22 mouse cellular contexts compared by ENCODE assay signal in genomic region chr4:153063402-153063801, GRCm38 (mm10).
DNase-seq lines count a peak whose midpoint lies in the region; ATAC-seq and TF ChIP-seq lines count a peak whose summit lies in the region.
"Had no signal": no experiment of that assay in that cellular context is flagged by ENCODE, and none has a peak within 500 bp of the region (broad histone marks: within the 10 kb centered on the region; RNA-seq: fewer than 3 reads in every experiment).

No protein-coding gene starts in this region.

- H3K9me3 ChIP-seq in hindbrain, embryonic 11.5 days (ENCODE audit: control insufficient read depth, low read length), result no peaks in the 10 kb centered on the region
- no peaks in the 10 kb centered on the region for H3K9me3 ChIP-seq in hindbrain, postnatal 0 days (ENCODE audit: low read length)
- H3K9me3 ChIP-seq in kidney, embryonic 15.5 days (replicated peaks), result no peaks in the 10 kb centered on the region; the same call in 1 of the 2 replicates
- H3K9me3 ChIP-seq in neural tube, embryonic 11.5 days (ENCODE audit: control insufficient read depth, low read length), result no peaks in the 10 kb centered on the region
- no peaks in the 10 kb centered on the region for H3K9me3 ChIP-seq in neural tube, embryonic 15.5 days (replicated peaks)
- H3K9me3 ChIP-seq in neural tube, embryonic 13.5 days, result no peaks in the 10 kb centered on the region
- H3K9me3 ChIP-seq: forebrain, embryonic 13.5 days; midbrain, embryonic 13.5 days had no signal

- H3K27me3 ChIP-seq in hindbrain, embryonic 11.5 days (ENCODE audit: control insufficient read depth, insufficient read depth, low read length), result no peaks in the 10 kb centered on the region
- no peaks in the 10 kb centered on the region for H3K27me3 ChIP-seq in hindbrain, postnatal 0 days (ENCODE audit: insufficient read depth, low read length)
- H3K27me3 ChIP-seq in kidney, embryonic 15.5 days, result no peaks in the 10 kb centered on the region
- H3K27me3 ChIP-seq in neural tube, embryonic 11.5 days (ENCODE audit: control insufficient read depth, insufficient read depth, low read length), result no peaks in the 10 kb centered on the region
- no peaks in the 10 kb centered on the region for H3K27me3 ChIP-seq in neural tube, embryonic 15.5 days (replicated peaks)
- no peaks in the 10 kb centered on the region for H3K27me3 ChIP-seq in neural tube, embryonic 13.5 days
- H3K27me3 ChIP-seq: forebrain, embryonic 13.5 days; liver, embryonic 12.5 days; megakaryocyte, embryonic 14.5 days; midbrain, embryonic 13.5 days had no signal

- no peaks in the 10 kb centered on the region for H3K36me3 ChIP-seq in hindbrain, embryonic 11.5 days (ENCODE audit: control insufficient read depth, insufficient read depth, low read length)
- H3K36me3 ChIP-seq in hindbrain, postnatal 0 days (ENCODE audit: insufficient read depth, low read length), result no peaks in the 10 kb centered on the region
- no peaks in the 10 kb centered on the region for H3K36me3 ChIP-seq in kidney, embryonic 15.5 days
- no peaks in the 10 kb centered on the region for H3K36me3 ChIP-seq in neural tube, embryonic 11.5 days (ENCODE audit: control insufficient read depth, insufficient read depth, low read length)
- H3K36me3 ChIP-seq in neural tube, embryonic 15.5 days, result no peaks in the 10 kb centered on the region
- no peaks in the 10 kb centered on the region for H3K36me3 ChIP-seq in neural tube, embryonic 13.5 days
- H3K36me3 ChIP-seq: liver, embryonic 12.5 days; midbrain, embryonic 13.5 days had no signal

- H3K9ac ChIP-seq in hindbrain, embryonic 11.5 days (ENCODE audit: low read depth, low read length), result no peak overlapping the region
- no peak overlapping the region for H3K9ac ChIP-seq in hindbrain, postnatal 0 days (replicated peaks; ENCODE audit: low read length)
- H3K9ac ChIP-seq in kidney, embryonic 15.5 days, result no peak overlapping the region
- no peak overlapping the region for H3K9ac ChIP-seq in neural tube, embryonic 11.5 days (ENCODE audit: low read length)
- no peak overlapping the region for H3K9ac ChIP-seq in neural tube, embryonic 15.5 days (replicated peaks)
- H3K9ac ChIP-seq in neural tube, embryonic 13.5 days, result no peak overlapping the region
- H3K9ac ChIP-seq: forebrain, embryonic 13.5 days; liver, embryonic 12.5 days; liver, postnatal 0 days; midbrain, embryonic 13.5 days had no signal

- no peak overlapping the region for H3K27ac ChIP-seq in hindbrain, embryonic 11.5 days (ENCODE audit: low read depth, low read length)
- H3K27ac ChIP-seq in hindbrain, postnatal 0 days, result no peak overlapping the region
- H3K27ac ChIP-seq in kidney, embryonic 15.5 days, result no peak overlapping the region
- no peak overlapping the region for H3K27ac ChIP-seq in neural tube, embryonic 11.5 days (ENCODE audit: low read depth, low read length)
- H3K27ac ChIP-seq in neural tube, embryonic 15.5 days (replicated peaks), result no peak overlapping the region
- H3K27ac ChIP-seq in neural tube, embryonic 13.5 days (replicated peaks), result 0 out of 2 replicates have a peak overlapping the region, but pooled peaks have one; percentile 11
- H3K27ac ChIP-seq: forebrain, embryonic 13.5 days; liver, embryonic 12.5 days; midbrain, embryonic 13.5 days had no signal

- H3K4me3 ChIP-seq in hindbrain, embryonic 11.5 days (ENCODE audit: low read depth, low read length), result no peak overlapping the region
- H3K4me3 ChIP-seq in hindbrain, postnatal 0 days (ENCODE audit: low read length), result no peak overlapping the region
- H3K4me3 ChIP-seq in kidney, embryonic 15.5 days (replicated peaks), result no peak overlapping the region
- H3K4me3 ChIP-seq in neural tube, embryonic 11.5 days (ENCODE audit: low read depth, low read length), result no peak overlapping the region
- H3K4me3 ChIP-seq in neural tube, embryonic 15.5 days (replicated peaks), result no peak overlapping the region
- H3K4me3 ChIP-seq in neural tube, embryonic 13.5 days, result no peak overlapping the region
- H3K4me3 ChIP-seq: forebrain, embryonic 13.5 days; liver, embryonic 12.5 days; midbrain, embryonic 13.5 days had no signal

- peak; percentile 49; the same call in 1 of the 2 replicates for ATAC-seq in hindbrain, embryonic 11.5 days (ENCODE audit: low FRiP score)
- no peak for ATAC-seq in hindbrain, postnatal 0 days
- no peak for ATAC-seq in kidney, embryonic 15.5 days (replicated peaks; ENCODE audit: low FRiP score)
- ATAC-seq in neural tube, embryonic 11.5 days (ENCODE audit: insufficient read depth, low FRiP score, low TSS enrichment), result peak; percentile 73; the same call in 1 of the 2 replicates
- no peak for ATAC-seq in neural tube, embryonic 15.5 days (ENCODE audit: low FRiP score)
- peak; percentile 60; the same call in 1 of the 2 replicates for ATAC-seq in neural tube, embryonic 13.5 days (ENCODE audit: low read depth)
- ATAC-seq: intestine, embryonic 16.5 days; liver, embryonic 12.5 days; liver, postnatal 0 days; midbrain, embryonic 13.5 days had no signal

- H3K4me1 ChIP-seq in hindbrain, embryonic 11.5 days (replicated peaks; ENCODE audit: control insufficient read depth, insufficient read depth, low read length), result no peaks in the 10 kb centered on the region
- no peaks in the 10 kb centered on the region for H3K4me1 ChIP-seq in hindbrain, postnatal 0 days (ENCODE audit: insufficient read depth, low read length)
- peaks cover 5% of the 10 kb centered on the region; the same call in 1 of the 2 replicates for H3K4me1 ChIP-seq in kidney, embryonic 15.5 days
- H3K4me1 ChIP-seq in neural tube, embryonic 11.5 days (ENCODE audit: control insufficient read depth, insufficient read depth, low read length), result no peaks in the 10 kb centered on the region
- H3K4me1 ChIP-seq in neural tube, embryonic 15.5 days, result peaks cover 12% of the 10 kb centered on the region; the same call in 1 of the 2 replicates
- H3K4me1 ChIP-seq in neural tube, embryonic 13.5 days (replicated peaks), result peaks cover 19% of the 10 kb centered on the region
- H3K4me1 ChIP-seq: liver, embryonic 12.5 days; megakaryocyte, embryonic 14.5 days; midbrain, embryonic 13.5 days had no signal

- TF ChIP-seq CTCF in hindbrain, postnatal 0 days (IDR thresholded peaks at IDR 0.05; ENCODE audit: low read depth), result no peak

- 55% methylated on average over 9 of the region's 9 CpGs for WGBS in hindbrain, embryonic 11.5 days
- 63% methylated on average over 9 of the region's 9 CpGs for WGBS in hindbrain, postnatal 0 days
- 45% methylated on average over 9 of the region's 9 CpGs for WGBS in kidney, embryonic 15.5 days
- 47% methylated on average over 9 of the region's 9 CpGs for WGBS in neural tube, embryonic 11.5 days
- WGBS in neural tube, embryonic 15.5 days, result 39% methylated on average over 9 of the region's 9 CpGs
- WGBS in neural tube, embryonic 13.5 days, result 37% methylated on average over 9 of the region's 9 CpGs

- no peak overlapping the region for H3K4me2 ChIP-seq in hindbrain, embryonic 11.5 days (replicated peaks; ENCODE audit: low read depth, low read length)
- no peak overlapping the region for H3K4me2 ChIP-seq in hindbrain, postnatal 0 days (ENCODE audit: low read depth, low read length)
- H3K4me2 ChIP-seq in kidney, embryonic 15.5 days, result no peak overlapping the region
- no peak overlapping the region for H3K4me2 ChIP-seq in neural tube, embryonic 11.5 days (ENCODE audit: low read depth)
- H3K4me2 ChIP-seq in neural tube, embryonic 15.5 days, result no peak overlapping the region
- no peak overlapping the region for H3K4me2 ChIP-seq in neural tube, embryonic 13.5 days
- H3K4me2 ChIP-seq: forebrain, embryonic 13.5 days; liver, embryonic 12.5 days; midbrain, embryonic 13.5 days had no signal

- DNase-seq in hindbrain, embryonic 11.5 days (ENCODE audit: low spot score), result peak; percentile 39
- no peak for DNase-seq in hindbrain, postnatal 0 days (ENCODE audit: low spot score)
- peak; percentile 42 for DNase-seq in kidney, postnatal 14 days
- peak; percentile 47 for DNase-seq in neural tube, embryonic 11.5 days (ENCODE audit: low spot score)
- DNase-seq in thymus, postnatal 36 days, result no peak
- DNase-seq: adrenal gland, postnatal 25 days; B cell, adult 2 months; cerebellum, adult 11-12 months; cerebellum, adult 9-11 months; gastrocnemius, postnatal 10 days; kidney, postnatal 25 days; left cerebral cortex, postnatal 4 days; liver, postnatal 0 days; right cerebral cortex, postnatal 14 days had no signal

Comparison
In these comparisons a context has a peak if more than half of its experiments do, and no peak if none do; other contexts are left out.
1. ATAC-seq: peak in hindbrain, embryonic 11.5 days (single experiment), neural tube, embryonic 11.5 days (single experiment) and neural tube, embryonic 13.5 days (single experiment); none in hindbrain, postnatal 0 days (single experiment), kidney, embryonic 15.5 days (single experiment) and neural tube, embryonic 15.5 days (single experiment).
2. DNase-seq: peak in hindbrain, embryonic 11.5 days (single experiment), kidney, postnatal 14 days (single experiment) and neural tube, embryonic 11.5 days (single experiment); none in hindbrain, postnatal 0 days (single experiment) and thymus, postnatal 36 days (0 of 2).